Mouse (Mus musculus): ENCODE data around the gene Armc8.

The Armc8 gene

DNA sequence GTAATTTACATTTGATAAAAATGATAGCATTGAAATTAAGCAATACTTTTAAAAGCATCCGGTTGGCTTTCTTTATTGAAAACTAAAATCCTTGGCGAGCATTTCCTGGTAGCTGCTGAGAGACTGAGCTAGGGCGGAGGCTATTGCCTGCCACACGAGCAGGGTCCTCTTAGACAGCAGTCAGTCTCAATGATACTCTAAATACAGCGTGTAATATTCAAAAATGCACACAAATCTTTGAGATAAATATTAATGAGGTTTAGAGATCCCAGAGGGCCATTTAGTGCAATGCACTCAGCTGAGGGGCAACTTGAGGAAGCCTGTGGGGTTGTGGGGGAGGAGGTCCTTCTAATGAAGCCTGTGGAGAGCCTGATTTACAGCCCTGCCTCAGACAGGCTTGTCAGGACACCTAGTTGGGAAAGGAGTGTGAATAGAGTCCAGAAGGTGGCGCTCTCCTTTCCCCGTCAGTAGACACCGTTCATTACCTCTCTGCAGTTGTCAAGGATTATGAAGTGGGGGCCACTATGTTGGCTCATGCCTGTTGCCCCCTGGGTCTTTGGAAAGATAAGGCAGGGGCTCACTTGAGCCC lies 124.0 kb downstream of the Armc8 start:
- DNase-seq (ENCODE audit: low read depth), result peak; percentile 32

GRCm38 (mm10) chr9:99441647-99442433 lies 126.9 kb downstream of the Armc8 start:
- DNase-seq (ENCODE audit: low read depth), result no peak

DNA sequence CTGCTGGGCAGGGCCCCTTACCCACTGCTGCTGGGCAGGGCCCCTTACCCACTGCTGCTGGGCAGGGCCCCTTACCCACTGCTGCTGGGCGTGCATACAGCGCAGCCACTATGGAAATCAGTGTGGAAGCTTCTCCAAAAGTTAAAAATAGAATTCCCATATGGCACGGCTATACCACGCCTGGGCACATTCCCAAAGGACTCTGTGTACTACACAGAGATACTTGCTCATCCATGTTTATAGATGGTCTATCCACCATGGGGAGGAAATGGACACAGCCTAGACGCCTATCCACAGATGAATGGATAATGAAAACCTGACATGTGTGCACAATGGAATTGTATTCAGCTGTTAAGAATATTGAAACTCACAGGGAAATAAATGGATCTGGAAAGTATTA lies 127.8 kb downstream of the Armc8 start:
- no peak for DNase-seq (ENCODE audit: low read depth)

- no peak for DNase-seq (ENCODE audit: low read depth)
These were observed 129.6 kb downstream of the Armc8 start for GRCm38 (mm10) chr9:99439064-99439463.

GRCm38 (mm10) chr9:99437781-99438565 lies 130.7 kb downstream of the Armc8 start:
- no peak for DNase-seq (ENCODE audit: low read depth)

- DNase-seq (ENCODE audit: low read depth), result no peak
These were observed 131.5 kb downstream of the Armc8 start, which contains the start of gene Mras for GRCm38 (mm10) chr9:99437031-99437764. Gene Mras (minus strand): TSS chr9:99437381.

- peak; percentile 22 for DNase-seq (ENCODE audit: low read depth)
These were observed 132.3 kb downstream of the Armc8 start for GRCm38 (mm10) chr9:99436182-99437030.

GRCm38 (mm10) chr9:99435619-99436181 lies 133.0 kb downstream of the Armc8 start:
- no peak for DNase-seq (ENCODE audit: low read depth)

GRCm38 (mm10) chr9:99434892-99435618 lies 133.6 kb downstream of the Armc8 start:
- no peak for DNase-seq (ENCODE audit: low read depth)

DNA sequence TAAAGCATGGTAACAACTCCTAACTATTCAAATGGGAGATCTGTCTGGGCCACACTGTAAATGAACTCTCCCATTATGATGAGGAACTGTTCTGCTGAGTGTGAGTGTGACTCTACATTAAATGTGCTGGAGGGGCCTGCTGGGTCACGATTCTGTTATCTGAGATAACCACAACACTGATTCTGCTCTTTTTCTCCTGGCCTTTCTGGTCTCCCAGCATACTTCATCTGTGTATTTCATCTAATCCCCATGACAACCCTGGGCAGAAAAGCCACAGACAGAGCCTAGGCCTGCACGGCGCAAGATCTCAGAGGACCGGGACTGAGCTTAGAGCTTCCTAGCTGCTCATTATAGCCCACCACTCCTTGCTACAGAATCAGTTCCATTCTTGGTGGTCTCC lies 136.2 kb downstream of the Armc8 start:
- DNase-seq (ENCODE audit: low read depth), result no peak

- DNase-seq (ENCODE audit: low read depth), result no peak
These were observed 136.7 kb downstream of the Armc8 start for GRCm38 (mm10) chr9:99431963-99432362.

DNA sequence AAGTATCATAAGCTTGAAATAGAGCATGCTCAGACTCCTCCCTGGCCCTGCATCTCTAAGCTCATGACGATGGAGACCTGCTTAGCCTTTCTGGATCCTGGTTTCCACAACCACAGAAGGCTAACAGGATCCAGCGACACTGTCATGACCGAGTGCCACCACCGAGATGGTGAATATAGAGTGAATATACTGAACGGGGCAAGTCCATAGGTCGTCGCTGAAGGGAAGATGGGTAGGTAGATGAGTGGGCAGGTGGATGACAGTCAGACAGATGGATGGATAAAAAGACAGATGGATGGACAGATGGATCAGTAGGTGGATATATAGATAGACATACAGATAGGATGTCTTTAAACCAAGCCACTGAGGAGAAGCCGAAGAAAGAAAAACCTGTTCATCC lies 137.4 kb downstream of the Armc8 start:
- DNase-seq (ENCODE audit: low read depth), result no peak

DNA sequence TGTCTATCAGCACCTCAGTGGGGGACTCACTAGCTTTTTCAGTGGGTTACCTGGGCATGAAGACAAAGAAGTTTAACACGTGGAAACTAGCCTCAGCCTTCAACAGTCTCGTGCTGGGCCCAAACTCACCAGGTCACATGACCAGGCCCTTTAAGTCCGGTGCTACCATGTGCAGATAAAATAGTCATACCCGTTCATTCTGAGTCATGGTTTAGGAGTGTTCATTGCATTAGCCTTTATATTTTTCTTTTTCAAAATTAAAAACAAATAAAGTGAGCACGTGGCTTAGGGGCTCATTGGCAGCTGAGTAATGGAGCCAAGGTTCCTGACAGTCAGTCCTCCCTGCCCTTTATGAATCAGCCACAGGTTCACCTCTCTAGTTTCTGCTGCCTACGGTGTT lies 137.9 kb downstream of the Armc8 start:
- DNase-seq (ENCODE audit: low read depth), result no peak

DNA sequence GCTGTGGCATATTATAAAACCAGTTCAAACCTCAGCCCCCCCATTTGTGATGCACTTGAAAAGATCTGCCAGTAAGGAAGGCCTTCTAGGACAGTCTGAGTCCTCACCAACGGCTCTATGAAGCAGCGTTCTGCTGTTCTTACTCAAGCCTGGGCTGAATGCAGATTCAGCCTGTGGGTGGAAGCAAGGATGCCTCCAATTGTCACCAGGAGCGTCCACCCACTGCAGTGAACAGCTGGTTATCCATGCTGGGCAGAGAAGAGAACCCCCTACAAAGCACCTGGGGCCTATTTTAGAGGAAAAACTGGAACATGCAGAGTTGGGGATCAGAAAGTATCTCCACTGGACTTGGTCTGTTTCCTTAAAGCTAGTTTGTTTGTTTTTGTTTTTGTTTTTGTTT lies 138.9 kb downstream of the Armc8 start:
- DNase-seq (ENCODE audit: low read depth), result no peak

DNA sequence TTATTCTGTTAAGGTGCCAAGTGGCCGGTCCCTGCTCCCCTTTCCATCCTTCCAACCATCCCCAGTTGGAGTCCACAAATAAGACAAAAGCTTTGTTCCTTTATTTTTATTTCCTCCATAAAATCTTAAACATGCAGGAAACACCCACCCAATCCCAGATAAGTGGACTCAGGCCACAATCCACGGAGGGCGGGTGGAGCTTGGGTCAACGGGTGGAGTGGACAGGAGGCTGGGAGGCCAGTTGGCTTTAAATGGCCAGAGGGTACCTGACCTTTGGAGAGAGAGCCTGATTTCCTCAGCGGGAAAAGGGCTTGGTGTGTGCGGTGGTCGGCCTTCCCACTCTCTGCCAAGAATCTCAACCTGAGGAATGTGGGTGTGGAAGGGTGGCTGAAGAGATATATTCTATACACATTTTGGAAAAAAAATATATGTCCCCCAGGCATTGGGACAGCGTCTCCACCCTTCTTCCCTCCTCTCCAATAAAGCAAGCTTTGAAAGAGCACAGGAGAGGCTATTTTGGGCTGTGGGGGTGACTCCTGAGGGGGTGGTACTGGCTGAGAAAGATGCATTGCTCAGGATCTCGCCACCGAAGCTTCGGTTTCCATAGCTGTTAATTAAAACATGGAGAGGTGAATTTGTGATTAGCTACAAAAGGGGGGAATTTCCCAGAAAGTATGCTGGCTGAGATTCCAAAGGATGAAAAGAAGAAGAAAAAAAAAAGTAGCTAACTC lies 139.9 kb downstream of the Armc8 start:
- no peak for DNase-seq (ENCODE audit: low read depth)
